Mouse (Mus musculus) liver, embryonic 14.5 days (tissue): Measurements from ENCODE around the gene Misp. TPM values are rescaled to one million over a fixed set of nuclear protein-coding genes. Genes with fewer than 3 reads are reported as not detected.
A peak's percentile ranks its signal among the peaks of the same experiment; 100 is the strongest.

Experiments used
- ATAC-seq: fragments of 200-750 bp; cut with Nextera tagmentation; 2 replicates; pipeline ENCODE4 v1.8.0; 2017; ENCODE audit warnings: moderate number of reproducible peaks, mild to moderate bottlenecking, moderate library complexity; ENCODE audit not compliant: insufficient read depth
- DNase-seq, 3 experiments: peaks; one replicate each; pipeline ENCODE4 v3.0.0-alpha.2; 2012 to 2013; ENCODE audit warnings: low read depth in 3 of 3, low spot score in 3 of 3
- H3K27ac ChIP-seq: fragments of 300-500 bp; sonication (generic); 2 replicates; pipeline ENCODE4 v1.5.1; 2014; ENCODE audit warnings: moderate library complexity, mild to moderate bottlenecking, control low read depth, inconsistent platforms
- H3K27me3 ChIP-seq: fragments of 300-500 bp; sonication (generic); 2 replicates; pipeline ENCODE4 v1.6.1; 2014; ENCODE audit warnings: mild to moderate bottlenecking, low read length, moderate library complexity; ENCODE audit not compliant: control insufficient read depth, insufficient read depth
- H3K36me3 ChIP-seq: fragments of 300-500 bp; sonication (generic); replicated peaks from 2 replicates; pipeline ENCODE4 v1.6.1; 2014; ENCODE audit warnings: low read depth; ENCODE audit not compliant: control insufficient read depth, insufficient read depth
- H3K4me1 ChIP-seq, 2 experiments: fragments of 200-500 bp in 1 of 2; fragments of 300-500 bp in 1 of 2; sonication (generic) in 1 of 2; replicated peaks; 2 replicates each; pipeline ENCODE4 v1.6.1; 2012 to 2014; ENCODE audit warnings: antibody characterized with exemption in 1 of 2, inconsistent platforms in 1 of 2, low read length in 1 of 2; ENCODE audit not compliant: control insufficient read depth in 2 of 2, insufficient read depth in 2 of 2
- H3K4me2 ChIP-seq: fragments of 300-500 bp; sonication (generic); 2 replicates; pipeline ENCODE4 v1.6.1; 2014; ENCODE audit warnings: low read depth, mild to moderate bottlenecking, control low read depth, moderate library complexity
- H3K4me3 ChIP-seq, 2 experiments: fragments of 200-500 bp in 1 of 2; fragments of 300-500 bp in 1 of 2; sonication (generic) in 1 of 2; 2 replicates each; pipeline ENCODE4 v1.5.1; 2012 to 2014; ENCODE audit warnings: low read depth in 2 of 2, low read length in 2 of 2, mild to moderate bottlenecking in 2 of 2, control low read depth in 1 of 2, inconsistent platforms in 1 of 2, moderate library complexity in 1 of 2; ENCODE audit not compliant: insufficient read depth in 1 of 2
- H3K9ac ChIP-seq: fragments of 300-500 bp; sonication (generic); replicated peaks from 2 replicates; pipeline ENCODE4 v1.6.1; 2014; ENCODE audit warnings: mild to moderate bottlenecking, control low read depth, moderate library complexity
- H3K9me3 ChIP-seq: fragments of 300-500 bp; sonication (generic); 2 replicates; pipeline ENCODE4 v1.6.1; 2016; ENCODE audit warnings: low read length, mixed read lengths; ENCODE audit not compliant: control insufficient read depth
- CTCF ChIP-seq: IDR thresholded peaks from 2 replicates; pipeline ENCODE4 v1.5.1; 2016; ENCODE audit warnings: antibody characterized with exemption, low read depth, control low read depth
- EP300 ChIP-seq: IDR thresholded peaks from 2 replicates; pipeline ENCODE4 v1.6.1; 2016; ENCODE audit warnings: antibody characterized with exemption, low read depth
- WGBS: fragments of 180-500 bp; shearing (Covaris S2); extraction: QIAGEN DNeasy Blood & Tissue Kit; methylation state at CpG from one replicate; pipeline ENCODE4 v1.1.7; 2014; ENCODE audit not compliant: insufficient replicate concordance; 5-methylcytosine and 5-hydroxymethylcytosine counted together
- polyA plus RNA-seq, 2 experiments: library from polyadenylated mRNA; depleted of rRNA in 1 of 2; stranded (reverse) in 1 of 2; unstranded in 1 of 2; fragments of >200 nt; fragmentation: Nextera tagmentation in 1 of 2; extraction: Ambion mirVana in 1 of 2; gene quantifications; 2 replicates each; pipeline versions ENCODE4 v1.2.1 to v1.2.3; 2012 to 2014

The Misp gene
- polyA plus RNA-seq, 2 experiments, result 0.13 to 0.41 TPM

DNA sequence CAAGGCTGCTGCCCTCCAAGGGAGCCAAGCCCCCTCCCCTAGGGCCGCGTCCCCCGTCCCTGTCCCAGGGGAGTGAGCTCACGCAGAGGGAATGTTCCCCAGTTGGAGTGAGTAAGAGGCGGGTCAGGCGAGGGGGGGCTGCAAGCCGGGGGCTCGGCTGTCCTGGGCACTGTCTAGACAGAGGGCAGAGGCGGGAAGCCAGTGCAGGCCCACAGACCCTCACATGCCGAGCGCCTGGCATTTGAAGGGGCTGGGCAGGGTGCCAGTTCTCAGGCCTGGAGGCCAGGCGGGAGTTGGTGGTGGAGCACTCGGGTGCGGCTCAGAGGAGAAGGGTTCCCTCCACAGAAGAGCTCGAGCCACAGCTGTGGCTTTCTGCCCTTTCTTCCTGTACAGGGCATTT, 42.8 kb upstream of the Misp start:
- no peaks in the 10 kb centered on the region for H3K36me3 ChIP-seq
- H3K9ac ChIP-seq, result no peak overlapping the region
- H3K27ac ChIP-seq, result no peak overlapping the region
- H3K27me3 ChIP-seq, result peaks cover 38% of the 10 kb centered on the region
- no peak for TF ChIP-seq CTCF
- TF ChIP-seq EP300, result no peak
- 25% methylated on average over 15 of the region's 15 CpGs for WGBS
- no peak overlapping the region for H3K4me2 ChIP-seq
- DNase-seq, result no peak
- H3K9me3 ChIP-seq, result peaks cover 3% of the 10 kb centered on the region
- peaks cover 7 to 11% of the 10 kb centered on the region in 2 experiments for H3K4me1 ChIP-seq
- no peak for ATAC-seq
- no peak overlapping the region for H3K4me3 ChIP-seq

GRCm38 (mm10) chr10:79779193-79779592, 41.6 kb upstream of the Misp start:
- H3K9me3 ChIP-seq, result peaks cover 3% of the 10 kb centered on the region
- no peak overlapping the region for H3K27ac ChIP-seq
- no peak overlapping the region; the same call in 1 of the 2 replicates for H3K4me2 ChIP-seq
- H3K4me1 ChIP-seq, result peaks cover 7 to 11% of the 10 kb centered on the region in 2 experiments
- no peak for TF ChIP-seq CTCF
- no peak for TF ChIP-seq EP300
- peaks cover 38% of the 10 kb centered on the region for H3K27me3 ChIP-seq
- DNase-seq (no peak), ATAC-seq (no peak)
- H3K4me3 ChIP-seq, result no peak overlapping the region
- WGBS, result 30% methylated on average over 2 of the region's 2 CpGs
- H3K9ac ChIP-seq, result no peak overlapping the region
- no peaks in the 10 kb centered on the region for H3K36me3 ChIP-seq

GRCm38 (mm10) chr10:79779784-79780663, 40.8 kb upstream of the Misp start:
- Histone ChIP-seq H3K27me3 (peaks cover 38% of the 10 kb centered on the region), H3K4me3 (peak overlapping the region; percentile 39 to 42), H3K27ac (no peak overlapping the region), H3K9ac (no peak overlapping the region), H3K36me3 (no peaks in the 10 kb centered on the region), H3K4me1 (peaks cover 7 to 11% of the 10 kb centered on the region in 2 experiments), H3K4me2 (peak overlapping the region; percentile 71), H3K9me3 (peaks cover 2% of the 10 kb centered on the region)
- DNase-seq (peak; percentile 86 to 92 (median 87)), ATAC-seq (peak; percentile 84)
- WGBS, result 1% methylated on average over 55 of the region's 55 CpGs
- TF ChIP-seq CTCF (peak; percentile 88), EP300 (no peak)

- Histone ChIP-seq H3K4me3 (peak overlapping the region; percentile 39 to 42), H3K9me3 (no peaks in the 10 kb centered on the region), H3K9ac (no peak overlapping the region), H3K36me3 (no peaks in the 10 kb centered on the region), H3K27ac (no peak overlapping the region), H3K4me1 (peaks cover 7 to 11% of the 10 kb centered on the region in 2 experiments), H3K27me3 (peaks cover 38% of the 10 kb centered on the region), H3K4me2 (peak overlapping the region; percentile 71)
- TF ChIP-seq CTCF (no peak), EP300 (no peak)
- ATAC-seq (no peak), DNase-seq (peak in 2 of 3 experiments; percentile 62)
- under 1% methylated on average over 13 of the region's 13 CpGs for WGBS
These were observed 40.1 kb upstream of the Misp start for GRCm38 (mm10) chr10:79780664-79781015.

DNA sequence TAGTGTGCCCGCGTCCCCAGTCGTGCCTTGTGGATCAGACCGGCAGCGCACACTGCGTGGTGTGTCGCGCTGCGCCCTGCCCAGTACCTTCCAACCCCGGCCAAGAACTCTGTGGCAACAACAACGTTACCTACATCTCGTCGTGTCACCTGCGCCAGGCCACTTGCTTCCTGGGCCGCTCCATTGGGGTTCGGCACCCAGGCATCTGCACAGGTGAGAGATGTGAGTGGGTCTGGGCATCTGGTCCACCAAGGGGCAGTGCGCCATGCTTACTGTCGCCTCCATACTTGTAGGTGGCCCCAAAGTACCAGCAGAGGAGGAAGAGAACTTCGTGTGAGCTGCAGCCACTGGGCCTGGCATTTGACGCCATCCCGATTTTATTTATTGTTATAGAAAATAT, 39.6 kb upstream of the Misp start:
- H3K27ac ChIP-seq, result no peak overlapping the region
- H3K4me1 ChIP-seq, result peaks cover 7 to 11% of the 10 kb centered on the region in 2 experiments
- peak overlapping the region; percentile 71 for H3K4me2 ChIP-seq
- 29% methylated on average over 21 of the region's 21 CpGs for WGBS
- H3K36me3 ChIP-seq, result no peaks in the 10 kb centered on the region
- no peak overlapping the region for H3K9ac ChIP-seq
- ATAC-seq, result no peak
- H3K4me3 ChIP-seq, result peak overlapping the region; percentile 39 to 42; a peak in 3 of 4 replicates
- H3K27me3 ChIP-seq, result peaks cover 38% of the 10 kb centered on the region
- H3K9me3 ChIP-seq, result no peaks in the 10 kb centered on the region
- TF ChIP-seq CTCF (no peak), EP300 (no peak)
- no peak for DNase-seq
